In the genomic region with DNA sequence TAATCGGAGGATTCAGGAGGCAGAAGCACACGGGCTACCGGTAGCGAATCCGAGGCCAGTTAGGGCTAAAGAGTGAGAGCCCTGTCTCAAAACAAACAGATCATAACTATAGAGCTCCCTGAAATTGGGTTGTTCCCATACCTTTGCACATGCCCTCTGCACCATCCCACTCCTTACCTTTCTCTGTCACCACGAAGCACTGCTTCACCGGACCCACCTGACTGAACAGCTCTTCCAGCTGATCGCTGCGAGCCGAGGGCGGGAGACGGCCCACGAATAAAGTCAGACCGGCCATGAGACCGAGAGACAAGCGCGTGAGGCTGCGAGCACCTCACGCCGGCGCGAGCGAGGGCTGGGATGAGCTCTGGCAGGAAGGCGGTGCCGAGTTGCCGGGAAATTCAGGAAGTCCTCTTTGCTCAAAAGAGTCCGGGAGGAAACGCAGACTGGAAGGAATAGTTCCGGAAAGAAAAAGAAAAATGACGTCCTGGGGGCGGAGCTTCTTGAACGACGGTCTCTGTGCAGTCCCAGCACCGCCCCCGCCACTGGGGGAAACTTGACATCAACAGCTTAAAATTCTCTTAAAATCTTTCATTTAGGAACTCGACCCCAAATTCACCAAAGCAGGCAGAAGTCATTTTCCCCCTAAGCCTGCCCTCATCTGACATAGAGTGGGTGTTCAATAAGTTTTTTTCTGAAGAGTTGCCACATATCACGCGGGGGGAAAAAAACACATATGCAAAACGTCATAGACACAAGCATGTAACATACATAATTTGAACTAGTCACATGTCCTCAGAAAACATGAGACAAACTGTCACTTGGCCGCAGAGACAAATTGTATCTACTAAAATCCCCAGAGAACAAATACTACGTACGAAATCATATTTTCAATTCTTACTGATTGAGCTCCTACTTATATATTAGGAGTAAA, we compare ENCODE assay signal across 8 mouse cellular contexts. TPM values are rescaled to one million over a fixed set of nuclear protein-coding genes. Genes with fewer than 3 reads are reported as not detected.
DNase-seq lines count a peak whose midpoint lies in the region; ATAC-seq and TF ChIP-seq lines count a peak whose summit lies in the region.

A gene (minus strand): TSS at position 693 of the 931 bp plus-strand sequence.

- H3K27ac ChIP-seq in bone marrow, adult 2 months (ENCODE audit: control insufficient read depth, insufficient read depth, low read depth, low read length, poor library complexity) = no peak within 1 kb of the TSS
- H3K27ac ChIP-seq in embryonic facial prominence, embryonic 15.5 days (replicated peaks) = no peak within 1 kb of the TSS
- no peak within 1 kb of the TSS for H3K27ac ChIP-seq in limb, embryonic 14.5 days (replicated peaks; ENCODE audit: low read depth, low read length)
- H3K27ac ChIP-seq in midbrain, postnatal 0 days (ENCODE audit: low read depth, low read length) = peak within 1 kb of the TSS; percentile 69

- DNase-seq in A20 (ENCODE audit: low read depth, low spot score) = peak; percentile 95
- DNase-seq in heart, adult 8-10 months (ENCODE audit: low spot score) = peak; percentile 93
- peak; percentile 94 for DNase-seq in kidney, adult 9 months
- DNase-seq in limb, embryonic 14.5 days (ENCODE audit: low spot score) = peak; percentile 92
- peak; percentile 95 for DNase-seq in midbrain, postnatal 0 days (ENCODE audit: low spot score)
- peak; percentile 58 to 71 for DNase-seq in spleen, postnatal 14 days (ENCODE audit: low spot score in 2 of 2)

- no peaks in the 10 kb centered on the region for H3K9me3 ChIP-seq in embryonic facial prominence, embryonic 15.5 days (replicated peaks)
- no peaks in the 10 kb centered on the region for H3K9me3 ChIP-seq in limb, embryonic 14.5 days (ENCODE audit: control insufficient read depth, low read length)
- no peaks in the 10 kb centered on the region for H3K9me3 ChIP-seq in midbrain, postnatal 0 days (ENCODE audit: low read length)

- H3K36me3 ChIP-seq in embryonic facial prominence, embryonic 15.5 days = 0 out of 2 replicates have a peak, but pooled peaks cover 6% of the 10 kb centered on the region
- H3K36me3 ChIP-seq in limb, embryonic 14.5 days (ENCODE audit: control insufficient read depth, insufficient read depth, low read length) = peaks cover 4% of the 10 kb centered on the region
- no peaks in the 10 kb centered on the region; the same call in 1 of the 2 replicates for H3K36me3 ChIP-seq in midbrain, postnatal 0 days (ENCODE audit: insufficient read depth, low read length)

- H3K9ac ChIP-seq in embryonic facial prominence, embryonic 15.5 days = peak within 1 kb of the TSS; percentile 68
- peak within 1 kb of the TSS; percentile 72 for H3K9ac ChIP-seq in limb, embryonic 14.5 days (ENCODE audit: low read depth, low read length, severe bottlenecking)
- peak within 1 kb of the TSS; percentile 73 for H3K9ac ChIP-seq in midbrain, postnatal 0 days (replicated peaks; ENCODE audit: low read length, poor library complexity, severe bottlenecking)

- WGBS in bone marrow, adult 2 months = 6% methylated on average over 42 of the region's 42 CpGs
- WGBS in embryonic facial prominence, embryonic 15.5 days = 8% methylated on average over 42 of the region's 42 CpGs
- WGBS in limb, embryonic 14.5 days = 8% methylated on average over 42 of the region's 42 CpGs
- WGBS in midbrain, postnatal 0 days = 8% methylated on average over 42 of the region's 42 CpGs

- H3K4me1 ChIP-seq in bone marrow, adult 2 months (ENCODE audit: control insufficient read depth, insufficient read depth, low read length) = no peaks in the 10 kb centered on the region; the same call in 1 of the 2 replicates
- peaks cover 15% of the 10 kb centered on the region for H3K4me1 ChIP-seq in embryonic facial prominence, embryonic 15.5 days
- peaks cover 5% of the 10 kb centered on the region; the same call in 1 of the 2 replicates for H3K4me1 ChIP-seq in limb, embryonic 14.5 days (ENCODE audit: control insufficient read depth, insufficient read depth, low read length)
- peaks cover 5% of the 10 kb centered on the region; the same call in 1 of the 2 replicates for H3K4me1 ChIP-seq in midbrain, postnatal 0 days (ENCODE audit: insufficient read depth, low read length)

- no peak for TF ChIP-seq CTCF in bone marrow, adult 2 months (IDR thresholded peaks at IDR 0.05; ENCODE audit: control insufficient read depth, insufficient read depth, low read length)
- TF ChIP-seq CTCF in midbrain, postnatal 0 days (IDR thresholded peaks at IDR 0.05) = peak; percentile 17; the same call in 1 of the 2 replicates

- H3K27me3 ChIP-seq in embryonic facial prominence, embryonic 15.5 days = peaks cover 22% of the 10 kb centered on the region
- peaks cover 19% of the 10 kb centered on the region for H3K27me3 ChIP-seq in limb, embryonic 14.5 days (ENCODE audit: control insufficient read depth, insufficient read depth, low read length)
- peaks cover 3% of the 10 kb centered on the region; the same call in 1 of the 2 replicates for H3K27me3 ChIP-seq in midbrain, postnatal 0 days (ENCODE audit: insufficient read depth, low read length)

- TF ChIP-seq POLR2A in bone marrow, adult 2 months (IDR thresholded peaks at IDR 0.05; ENCODE audit: borderline replicate concordance, control insufficient read depth, low read depth, low read length) = peak; percentile 65; the same call in 1 of the 2 replicates
- TF ChIP-seq POLR2A in limb, embryonic 14.5 days (IDR thresholded peaks at IDR 0.05; ENCODE audit: borderline replicate concordance, extremely low read depth, insufficient read depth, insufficient read length) = peak; percentile 59; the same call in 1 of the 2 replicates

- peak within 1 kb of the TSS; percentile 97 for H3K4me3 ChIP-seq in bone marrow, adult 2 months (replicated peaks; ENCODE audit: control insufficient read depth, low read depth, low read length)
- H3K4me3 ChIP-seq in embryonic facial prominence, embryonic 15.5 days (replicated peaks) = peak within 1 kb of the TSS; percentile 82
- H3K4me3 ChIP-seq in limb, embryonic 14.5 days (replicated peaks; ENCODE audit: low read length) = peak within 1 kb of the TSS; percentile 76
- H3K4me3 ChIP-seq in midbrain, postnatal 0 days (ENCODE audit: low read depth, low read length) = peak within 1 kb of the TSS; percentile 74

- peak within 1 kb of the TSS; percentile 92 for H3K4me2 ChIP-seq in embryonic facial prominence, embryonic 15.5 days (replicated peaks)
- peak within 1 kb of the TSS; percentile 87 for H3K4me2 ChIP-seq in limb, embryonic 14.5 days (replicated peaks; ENCODE audit: low read depth, low read length, severe bottlenecking)
- peak within 1 kb of the TSS; percentile 92 for H3K4me2 ChIP-seq in midbrain, postnatal 0 days (ENCODE audit: low read depth, low read length, poor library complexity, severe bottlenecking)

- peak; percentile 73 for ATAC-seq in embryonic facial prominence, embryonic 15.5 days (ENCODE audit: insufficient number of reproducible peaks, low FRiP score, low TSS enrichment, low read depth)
- ATAC-seq in limb, embryonic 14.5 days (ENCODE audit: low FRiP score, low read depth) = peak; percentile 91
- ATAC-seq in midbrain, postnatal 0 days (ENCODE audit: low FRiP score) = peak; percentile 79

RNA-seq across cellular contexts. Expression of the gene that starts here (rescaled TPM):
- polyA plus RNA-seq in bone marrow, adult 2 months (2011; ENCODE audit: insufficient read depth, insufficient read length, low replicate concordance, missing spikeins) = 12.3 and 21.5 TPM in 2 replicates
- 33.1 and 35.8 TPM in 2 replicates for polyA plus RNA-seq in embryonic facial prominence, embryonic 15.5 days (2015; fragmentation: Nextera tagmentation; extraction: Ambion mirVana)
- total RNA-seq in heart, adult 8-10 months (2022) = 10 to 100 TPM; 15.1 to 19.7 (median 18.9) TPM
- 45.9 and 59.8 TPM in 2 replicates for polyA plus RNA-seq in limb, embryonic 14.5 days (2012; rRNA removed)
- 35.7 and 47.7 TPM in 2 replicates for polyA plus RNA-seq in limb, embryonic 14.5 days (2014; fragmentation: Nextera tagmentation; extraction: Ambion mirVana)
- total RNA-seq in midbrain, postnatal 0 days (2014; rRNA removed) = 17.8 and 25.2 TPM in 2 replicates
- polyA plus RNA-seq in midbrain, postnatal 0 days (2015; fragmentation: Nextera tagmentation; extraction: Ambion mirVana) = 18.8 and 20.9 TPM in 2 replicates
